Mouse (Mus musculus) hindbrain, embryonic 13.5 days (tissue): ENCODE measurements around the gene Phactr2. TPM values are rescaled to one million over a fixed set of nuclear protein-coding genes. Genes with fewer than 3 reads are reported as not detected.

Experiments
- ATAC-seq: fragments of 200-750 bp; cut with Nextera tagmentation; 2 replicates; pipeline ENCODE4 v1.8.0; 2017; ENCODE audit warnings: moderate TSS enrichment; ENCODE audit not compliant: low FRiP score
- H3K27ac ChIP-seq: fragments of 300-500 bp; sonication (generic); 2 replicates; pipeline ENCODE4 v1.5.1; 2015; ENCODE audit warnings: inconsistent platforms, mild to moderate bottlenecking, moderate library complexity
- H3K27me3 ChIP-seq: fragments of 300-500 bp; sonication (generic); 2 replicates; pipeline ENCODE4 v1.6.1; 2015; ENCODE audit warnings: mild to moderate bottlenecking, inconsistent platforms
- H3K36me3 ChIP-seq: fragments of 300-500 bp; sonication (generic); 2 replicates; pipeline ENCODE4 v1.6.1; 2015; ENCODE audit warnings: mild to moderate bottlenecking, inconsistent platforms
- H3K4me1 ChIP-seq: fragments of 300-500 bp; sonication (generic); replicated peaks from 2 replicates; pipeline ENCODE4 v1.6.1; 2015; ENCODE audit warnings: inconsistent platforms
- H3K4me2 ChIP-seq: fragments of 300-500 bp; sonication (generic); 2 replicates; pipeline ENCODE4 v1.6.1; 2015; ENCODE audit warnings: inconsistent platforms, mild to moderate bottlenecking, moderate library complexity
- H3K4me3 ChIP-seq: fragments of 300-500 bp; sonication (generic); 2 replicates; pipeline ENCODE4 v1.5.1; 2015; ENCODE audit warnings: mild to moderate bottlenecking, inconsistent platforms
- H3K9ac ChIP-seq: fragments of 300-500 bp; sonication (generic); 2 replicates; pipeline ENCODE4 v1.6.1; 2015; ENCODE audit warnings: mild to moderate bottlenecking, inconsistent platforms
- H3K9me3 ChIP-seq: fragments of 300-500 bp; sonication (generic); 2 replicates; pipeline ENCODE4 v1.6.1; 2016; ENCODE audit warnings: inconsistent platforms
- WGBS: fragments of 180-500 bp; shearing (Covaris S2); methylation state at CpG from one replicate; pipeline ENCODE4 v1.1.7; 2015; 5-methylcytosine and 5-hydroxymethylcytosine counted together
- polyA plus RNA-seq: library from polyadenylated mRNA; unstranded; fragments of >200 nt; fragmentation: Nextera tagmentation; extraction: Ambion mirVana; gene quantifications from 2 replicates; pipeline ENCODE4 v1.2.1, GENCODE M21; 2015

The Phactr2 gene
- polyA plus RNA-seq, 1 experiment from 2014 or later, result 7.8 TPM

DNA sequence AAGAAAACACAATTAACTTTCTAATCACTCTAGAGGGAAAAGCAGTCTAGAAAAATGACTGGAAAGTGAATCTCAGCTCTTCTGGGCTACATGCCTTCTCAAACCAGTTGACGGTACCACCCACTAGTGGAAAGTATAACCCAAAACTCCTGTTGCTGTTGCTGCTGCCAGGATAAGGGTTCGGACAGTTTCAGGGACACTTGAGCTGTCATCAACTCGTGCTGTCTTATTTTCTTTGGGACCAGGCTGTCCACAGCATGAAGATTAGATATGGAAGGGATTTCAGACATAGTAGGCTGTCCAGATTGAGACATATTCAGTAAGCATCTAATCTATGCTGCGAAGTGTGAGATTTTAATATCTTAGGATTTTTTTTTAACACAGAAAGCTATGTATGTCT lies 199.5 kb downstream of the Phactr2 start:
- H3K9me3 ChIP-seq, result no peaks in the 10 kb centered on the region
- no peak overlapping the region for H3K9ac ChIP-seq
- H3K27ac ChIP-seq, result no peak overlapping the region
- WGBS, result 89% methylated on average over 4 of the region's 4 CpGs
- no peak overlapping the region for H3K4me2 ChIP-seq
- ATAC-seq, result no peak
- H3K4me3 ChIP-seq, result no peak overlapping the region
- H3K27me3 ChIP-seq, result no peaks in the 10 kb centered on the region
- H3K4me1 ChIP-seq, result no peaks in the 10 kb centered on the region
- H3K36me3 ChIP-seq, result no peaks in the 10 kb centered on the region

GRCm38 (mm10) chr10:13273756-13274155 lies 200.5 kb downstream of the Phactr2 start:
- Histone ChIP-seq H3K27ac (no peak overlapping the region), H3K27me3 (no peaks in the 10 kb centered on the region), H3K36me3 (no peaks in the 10 kb centered on the region), H3K4me1 (no peaks in the 10 kb centered on the region), H3K9ac (no peak overlapping the region), H3K4me3 (no peak overlapping the region), H3K4me2 (no peak overlapping the region), H3K9me3 (no peaks in the 10 kb centered on the region)
- no peak for ATAC-seq
- 83% methylated on average over 1 of the region's 1 CpGs for WGBS

- WGBS, result 86% methylated on average over 8 of the region's 8 CpGs
- H3K27me3 ChIP-seq, result no peaks in the 10 kb centered on the region
- H3K4me1 ChIP-seq, result no peaks in the 10 kb centered on the region
- no peaks in the 10 kb centered on the region for H3K9me3 ChIP-seq
- no peak overlapping the region for H3K27ac ChIP-seq
- no peak overlapping the region for H3K4me2 ChIP-seq
- H3K4me3 ChIP-seq, result no peak overlapping the region
- no peaks in the 10 kb centered on the region for H3K36me3 ChIP-seq
- H3K9ac ChIP-seq, result no peak overlapping the region
- ATAC-seq, result no peak
Observed at GRCm38 (mm10) chr10:13271716-13272115, 202.5 kb downstream of the Phactr2 start.

DNA sequence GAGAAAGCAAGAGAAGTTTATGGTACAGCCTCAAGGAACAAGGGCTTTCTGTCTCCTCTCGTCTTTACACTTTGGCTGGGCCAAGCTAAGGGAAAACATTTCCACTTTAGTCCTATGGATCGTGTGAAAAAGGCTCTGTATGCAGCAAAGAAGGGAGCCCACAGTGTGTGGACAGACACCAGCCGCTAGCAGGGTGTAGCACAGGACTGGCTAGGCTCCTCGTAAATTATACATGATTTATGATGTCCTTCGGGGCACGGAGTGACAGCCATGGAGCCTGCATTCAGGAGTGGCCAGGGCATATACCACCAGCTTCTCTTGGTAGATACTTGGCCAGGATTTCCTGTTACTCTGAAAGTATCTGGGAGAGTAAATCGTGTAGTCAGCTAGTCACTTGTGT lies 203.1 kb downstream of the Phactr2 start:
- H3K27me3 ChIP-seq, result no peaks in the 10 kb centered on the region
- no peaks in the 10 kb centered on the region for H3K4me1 ChIP-seq
- WGBS, result 82% methylated on average over 7 of the region's 7 CpGs
- ATAC-seq, result no peak
- H3K9me3 ChIP-seq, result no peaks in the 10 kb centered on the region
- H3K9ac ChIP-seq, result no peak overlapping the region
- H3K4me3 ChIP-seq, result no peak overlapping the region
- no peaks in the 10 kb centered on the region for H3K36me3 ChIP-seq
- H3K4me2 ChIP-seq, result no peak overlapping the region
- no peak overlapping the region for H3K27ac ChIP-seq

GRCm38 (mm10) chr10:13270270-13270669 lies 203.9 kb downstream of the Phactr2 start:
- H3K9me3 ChIP-seq, result no peaks in the 10 kb centered on the region
- H3K27me3 ChIP-seq, result no peaks in the 10 kb centered on the region
- H3K4me1 ChIP-seq, result no peaks in the 10 kb centered on the region
- no peaks in the 10 kb centered on the region for H3K36me3 ChIP-seq
- H3K9ac ChIP-seq, result no peak overlapping the region
- H3K27ac ChIP-seq, result no peak overlapping the region
- no peak overlapping the region for H3K4me3 ChIP-seq
- WGBS, result 93% methylated on average over 7 of the region's 7 CpGs
- H3K4me2 ChIP-seq, result no peak overlapping the region
- ATAC-seq, result no peak

DNA sequence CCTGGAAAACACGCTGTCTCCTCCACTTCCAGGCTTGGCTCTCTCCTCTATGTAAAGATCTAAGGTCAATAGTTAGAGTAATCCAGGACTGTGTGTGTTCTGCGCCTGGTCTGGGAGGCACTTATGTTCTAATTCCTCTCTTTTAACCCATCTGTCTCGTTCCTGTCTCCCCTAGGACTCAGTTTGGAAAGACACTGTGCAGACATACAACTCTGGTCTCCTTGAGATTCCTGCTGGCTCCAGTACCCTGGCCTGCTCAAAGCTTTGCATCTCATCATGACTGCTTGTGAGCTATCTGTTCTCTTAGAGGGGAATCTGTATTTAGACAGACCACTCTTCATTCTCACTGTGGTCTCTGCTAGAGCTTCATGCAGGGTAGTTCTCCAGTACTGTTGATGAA lies 215.0 kb downstream of the Phactr2 start:
- Histone ChIP-seq H3K27ac (no peak overlapping the region), H3K36me3 (no peaks in the 10 kb centered on the region), H3K4me3 (no peak overlapping the region), H3K9ac (no peak overlapping the region), H3K4me1 (no peaks in the 10 kb centered on the region), H3K4me2 (no peak overlapping the region), H3K27me3 (no peaks in the 10 kb centered on the region), H3K9me3 (no peaks in the 10 kb centered on the region)
- WGBS, result 92% methylated on average over 3 of the region's 3 CpGs
- no peak for ATAC-seq

DNA sequence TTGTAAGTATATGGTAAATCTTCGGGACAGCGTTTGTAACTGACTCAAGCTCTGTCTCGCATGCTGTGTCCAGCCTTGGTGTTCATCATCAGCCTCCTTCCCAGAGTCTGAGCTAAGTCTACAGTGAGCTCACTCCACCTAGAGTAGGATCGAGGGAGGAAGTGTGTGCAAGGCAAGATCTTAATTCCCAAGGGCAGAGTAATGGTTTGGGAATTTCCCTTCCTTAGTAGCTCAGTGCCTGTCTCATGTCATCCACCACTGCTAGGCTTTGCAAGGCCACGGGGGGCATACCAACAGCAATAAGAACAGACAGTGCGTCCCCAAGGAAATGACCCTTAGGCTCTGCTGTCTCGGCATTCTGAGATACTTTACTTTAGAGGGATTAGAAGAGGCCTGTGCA lies 218.0 kb downstream of the Phactr2 start:
- Histone ChIP-seq H3K4me2 (no peak overlapping the region), H3K9ac (no peak overlapping the region), H3K4me3 (no peak overlapping the region), H3K36me3 (peaks cover 7% of the 10 kb centered on the region; the same call in 1 of the 2 replicates), H3K27ac (no peak overlapping the region), H3K27me3 (no peaks in the 10 kb centered on the region), H3K9me3 (no peaks in the 10 kb centered on the region), H3K4me1 (no peaks in the 10 kb centered on the region)
- 80% methylated on average over 7 of the region's 7 CpGs for WGBS
- ATAC-seq, result no peak

DNA sequence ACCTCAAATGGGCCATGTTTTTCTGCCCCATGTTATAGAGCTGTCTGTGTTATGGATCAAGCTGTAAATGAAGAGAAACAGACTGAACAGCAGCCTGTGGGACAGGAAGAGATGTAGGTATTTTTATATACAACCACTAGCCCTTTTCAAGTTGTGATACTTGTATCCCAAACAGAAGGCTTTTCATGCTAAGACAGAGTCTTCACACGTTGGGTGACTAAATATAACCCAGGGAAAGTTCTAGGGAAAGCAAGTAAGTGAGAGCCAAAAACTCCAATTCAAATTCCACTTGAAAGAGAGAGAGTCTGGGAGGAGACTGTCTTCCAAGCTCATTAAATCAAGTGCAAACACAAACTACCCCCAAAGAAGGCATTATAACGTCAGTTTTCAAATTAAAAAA lies 223.9 kb downstream of the Phactr2 start:
- ATAC-seq, result no peak
- Histone ChIP-seq H3K9ac (no peak overlapping the region), H3K4me1 (no peaks in the 10 kb centered on the region), H3K27ac (no peak overlapping the region), H3K9me3 (no peaks in the 10 kb centered on the region), H3K36me3 (peaks cover 7% of the 10 kb centered on the region; the same call in 1 of the 2 replicates), H3K27me3 (no peaks in the 10 kb centered on the region), H3K4me3 (no peak overlapping the region), H3K4me2 (no peak overlapping the region)
- WGBS, result 68% methylated on average over 2 of the region's 2 CpGs

GRCm38 (mm10) chr10:13249126-13249525 lies 225.1 kb downstream of the Phactr2 start:
- Histone ChIP-seq H3K36me3 (peaks cover 7% of the 10 kb centered on the region; the same call in 1 of the 2 replicates), H3K27ac (no peak overlapping the region), H3K9ac (no peak overlapping the region), H3K4me3 (no peak overlapping the region), H3K27me3 (no peaks in the 10 kb centered on the region), H3K9me3 (no peaks in the 10 kb centered on the region), H3K4me1 (no peaks in the 10 kb centered on the region), H3K4me2 (no peak overlapping the region)
- ATAC-seq, result no peak
- whole genome bisulfite sequencing, result 95% methylated on average over 8 of the region's 8 CpGs

DNA sequence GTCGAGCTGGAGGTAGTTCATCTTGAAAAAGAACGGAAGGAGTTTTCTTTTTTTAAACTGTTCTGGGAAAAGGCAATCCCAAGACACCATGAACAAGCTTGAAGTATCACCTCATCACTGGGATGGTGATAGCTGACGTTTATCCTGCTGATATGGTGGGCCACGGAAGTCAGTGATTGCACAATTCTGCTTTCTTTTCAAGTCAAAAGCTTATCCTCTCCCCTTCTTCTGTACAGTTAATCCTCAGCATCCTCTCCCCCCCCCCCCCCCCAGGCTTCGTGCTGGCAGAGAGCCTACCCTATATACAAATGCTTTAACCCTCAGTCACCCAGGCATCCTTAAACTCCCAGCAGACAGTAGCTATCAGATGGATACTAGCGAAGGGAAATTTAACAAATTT lies 228.5 kb downstream of the Phactr2 start:
- Histone ChIP-seq H3K27me3 (no peaks in the 10 kb centered on the region), H3K9me3 (no peaks in the 10 kb centered on the region), H3K4me3 (no peak overlapping the region), H3K4me2 (no peak overlapping the region), H3K4me1 (no peaks in the 10 kb centered on the region), H3K9ac (no peak overlapping the region), H3K36me3 (no peaks in the 10 kb centered on the region), H3K27ac (no peak overlapping the region)
- no peak for ATAC-seq
- 67% methylated on average over 6 of the region's 6 CpGs for WGBS

- Histone ChIP-seq H3K4me2 (no peak overlapping the region), H3K4me3 (no peak overlapping the region), H3K9me3 (no peaks in the 10 kb centered on the region), H3K27me3 (no peaks in the 10 kb centered on the region), H3K4me1 (no peaks in the 10 kb centered on the region), H3K9ac (no peak overlapping the region), H3K36me3 (no peaks in the 10 kb centered on the region), H3K27ac (no peak overlapping the region)
- WGBS, result 57% methylated on average over 3 of the region's 3 CpGs
- ATAC-seq, result no peak
Observed at GRCm38 (mm10) chr10:13244192-13244591, 230.0 kb downstream of the Phactr2 start.

- H3K9ac ChIP-seq, result no peak overlapping the region
- no peaks in the 10 kb centered on the region for H3K36me3 ChIP-seq
- no peaks in the 10 kb centered on the region for H3K9me3 ChIP-seq
- WGBS, result 78% methylated on average over 4 of the region's 4 CpGs
- no peaks in the 10 kb centered on the region for H3K27me3 ChIP-seq
- no peak overlapping the region for H3K27ac ChIP-seq
- H3K4me1 ChIP-seq, result no peaks in the 10 kb centered on the region
- H3K4me2 ChIP-seq, result no peak overlapping the region
- ATAC-seq, result no peak
- no peak overlapping the region for H3K4me3 ChIP-seq
Observed at GRCm38 (mm10) chr10:13240431-13240830, 233.8 kb downstream of the Phactr2 start.

DNA sequence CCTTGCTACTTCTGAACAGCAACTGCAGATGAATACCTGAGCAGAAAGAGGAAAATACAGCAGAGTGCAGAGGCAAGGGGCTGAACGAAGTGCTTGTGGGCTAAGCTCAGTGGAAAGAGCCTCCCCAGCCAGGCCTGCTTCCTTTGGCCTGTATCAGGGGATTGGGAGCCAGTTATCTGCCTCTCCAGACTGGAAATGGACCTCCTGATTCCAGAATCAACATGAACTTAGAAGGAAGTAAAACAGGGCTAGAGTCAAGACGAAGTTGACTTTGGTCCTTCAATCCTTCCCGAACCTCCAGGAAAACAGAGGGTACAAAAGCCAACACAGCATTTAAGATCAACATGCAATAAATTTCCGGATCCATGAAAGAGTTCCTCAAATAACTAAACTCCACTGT lies 236.0 kb downstream of the Phactr2 start:
- Histone ChIP-seq H3K4me3 (no peak overlapping the region), H3K9me3 (no peaks in the 10 kb centered on the region), H3K27ac (no peak overlapping the region), H3K27me3 (no peaks in the 10 kb centered on the region), H3K9ac (no peak overlapping the region), H3K4me1 (peaks cover 7% of the 10 kb centered on the region), H3K36me3 (no peaks in the 10 kb centered on the region), H3K4me2 (no peak overlapping the region)
- ATAC-seq, result no peak
- WGBS, result 89% methylated on average over 4 of the region's 4 CpGs

GRCm38 (mm10) chr10:13236866-13237265 lies 237.3 kb downstream of the Phactr2 start:
- H3K27ac ChIP-seq, result no peak overlapping the region
- H3K36me3 ChIP-seq, result no peaks in the 10 kb centered on the region
- no peak overlapping the region for H3K4me3 ChIP-seq
- 88% methylated on average over 5 of the region's 5 CpGs for WGBS
- H3K4me1 ChIP-seq, result peaks cover 13% of the 10 kb centered on the region
- H3K4me2 ChIP-seq, result no peak overlapping the region
- H3K27me3 ChIP-seq, result no peaks in the 10 kb centered on the region
- no peak for ATAC-seq
- H3K9ac ChIP-seq, result no peak overlapping the region
- H3K9me3 ChIP-seq, result no peaks in the 10 kb centered on the region
